Mouse (Mus musculus): ENCODE results near the gene 2200002D01Rik.
"Not testable (repeated sequence)": the region's sequence is repeated elsewhere in the genome, so short reads cannot be mapped to it uniquely, and the experiment has no call there.

Gene 2200002D01Rik

DNA sequence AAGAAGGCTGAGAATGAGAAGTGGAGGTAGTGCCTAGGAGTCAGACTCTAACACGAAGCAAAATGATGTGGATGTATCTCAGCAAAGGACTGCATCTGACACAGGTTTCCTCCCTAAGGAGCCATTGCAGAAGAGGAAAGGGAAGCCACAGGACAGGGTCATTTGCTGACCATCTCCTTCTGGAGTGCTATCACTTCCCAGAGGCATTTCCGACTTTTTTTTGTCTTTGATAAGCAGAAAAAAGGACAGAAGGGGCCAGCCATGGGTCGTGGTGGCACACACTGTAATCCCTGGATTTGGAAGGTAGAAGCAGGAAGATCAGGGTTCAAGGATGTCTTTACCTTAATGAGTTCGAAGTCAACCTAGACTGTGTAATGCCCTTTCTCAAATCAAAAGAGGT, 11.7 kb downstream of the 2200002D01Rik start:
- no peak for DNase-seq

DNA sequence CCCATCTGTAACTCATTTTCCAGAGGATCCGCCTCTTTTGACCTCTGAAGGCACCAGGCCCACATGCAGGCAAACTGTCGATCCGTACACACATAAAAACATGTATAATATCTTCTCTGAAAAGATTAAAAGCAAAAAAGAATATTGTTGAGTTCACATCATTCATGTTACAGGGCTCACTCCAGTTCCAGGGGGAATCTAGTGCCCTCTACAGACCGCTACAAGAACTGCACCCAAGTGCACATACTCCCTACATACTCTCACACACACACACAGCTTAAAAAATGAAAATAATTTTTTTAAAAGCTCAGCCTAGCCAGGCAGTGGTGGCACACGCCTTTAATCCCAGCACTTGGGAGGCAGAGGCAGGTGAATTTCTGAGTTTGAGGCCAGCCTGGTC, 13.6 kb downstream of the 2200002D01Rik start:
- DNase-seq = no peak

DNA sequence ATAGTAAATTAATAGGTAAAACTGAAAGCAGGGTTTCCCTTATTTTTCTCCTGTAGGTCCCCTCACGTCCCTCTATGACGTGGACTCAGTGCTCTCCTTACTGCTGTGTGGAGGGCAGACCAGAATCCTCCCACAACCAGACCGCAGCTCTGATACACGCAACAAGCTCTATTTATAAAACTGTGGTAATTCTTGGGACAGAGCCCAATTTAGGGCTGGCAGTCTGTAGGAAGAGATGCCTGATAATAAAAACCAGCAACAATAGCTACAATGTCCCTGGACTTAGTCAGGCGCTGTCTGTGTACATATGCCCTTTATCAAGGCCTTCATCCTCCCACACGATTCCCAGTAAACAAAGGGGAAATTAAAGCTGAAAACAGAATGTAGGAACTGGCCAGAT, 14.5 kb downstream of the 2200002D01Rik start:
- DNase-seq = no peak

DNA sequence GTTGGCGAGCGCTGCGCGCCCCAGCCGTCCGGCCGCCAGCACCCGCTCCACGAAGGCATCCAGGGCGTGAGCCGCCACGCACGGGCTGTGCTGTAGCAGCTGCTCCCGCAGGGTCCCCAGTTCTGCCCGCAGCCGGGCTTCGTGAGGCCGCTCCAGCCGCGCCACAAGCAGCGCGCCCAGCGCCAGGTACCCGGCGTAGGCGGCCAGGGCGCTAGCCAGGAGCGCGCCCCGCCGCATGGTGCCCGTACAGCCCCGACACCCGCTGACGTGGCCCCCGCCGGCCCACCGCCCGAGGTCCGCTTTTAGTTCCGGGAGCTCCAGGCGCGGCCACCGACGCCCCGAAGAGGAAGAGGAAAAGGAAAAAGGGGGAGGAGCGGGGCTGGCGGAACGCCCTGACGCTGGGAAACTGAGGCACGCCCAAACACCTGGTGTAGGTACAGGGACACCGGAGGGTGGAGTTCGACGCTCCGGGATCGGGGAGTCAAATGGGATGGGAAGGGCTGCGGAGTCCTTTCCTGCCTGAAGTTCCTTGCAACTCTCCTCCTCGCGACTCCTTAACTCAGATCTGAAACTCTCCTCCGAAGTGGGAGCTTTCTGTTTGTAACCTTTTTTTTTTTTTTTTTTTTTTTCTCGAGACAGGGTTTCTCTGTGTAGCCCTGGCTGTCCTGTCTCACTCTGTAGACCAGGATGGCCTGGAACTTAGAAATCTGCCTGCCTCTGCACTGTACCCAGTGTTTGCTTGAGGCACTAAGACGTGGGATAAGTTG, 15.8 kb downstream of the 2200002D01Rik start, which contains the start of gene Kcnk6:
TSS of gene Kcnk6 (minus strand) at position 269 of the 767 bp plus-strand sequence.
- no peak for DNase-seq

DNA sequence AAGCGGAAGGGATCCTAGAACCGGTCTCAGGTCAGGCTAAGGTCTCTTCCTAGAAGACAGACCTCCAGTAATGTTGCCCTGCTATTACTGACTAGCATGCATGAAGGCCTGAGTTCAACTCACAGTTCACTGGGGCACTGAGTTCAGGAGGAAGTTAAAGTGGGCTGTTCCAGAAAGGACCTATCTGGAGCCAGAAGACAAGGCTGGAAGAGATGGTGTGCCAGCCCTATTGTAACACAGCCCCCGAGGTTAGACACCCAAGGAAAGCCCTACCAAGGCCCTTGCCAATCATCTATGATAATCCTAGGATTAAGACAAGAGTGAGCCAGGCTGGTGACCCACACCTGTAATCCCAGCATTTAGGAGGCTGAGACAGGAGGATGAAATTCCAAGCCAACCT, 16.7 kb downstream of the 2200002D01Rik start:
- DNase-seq = no peak

DNA sequence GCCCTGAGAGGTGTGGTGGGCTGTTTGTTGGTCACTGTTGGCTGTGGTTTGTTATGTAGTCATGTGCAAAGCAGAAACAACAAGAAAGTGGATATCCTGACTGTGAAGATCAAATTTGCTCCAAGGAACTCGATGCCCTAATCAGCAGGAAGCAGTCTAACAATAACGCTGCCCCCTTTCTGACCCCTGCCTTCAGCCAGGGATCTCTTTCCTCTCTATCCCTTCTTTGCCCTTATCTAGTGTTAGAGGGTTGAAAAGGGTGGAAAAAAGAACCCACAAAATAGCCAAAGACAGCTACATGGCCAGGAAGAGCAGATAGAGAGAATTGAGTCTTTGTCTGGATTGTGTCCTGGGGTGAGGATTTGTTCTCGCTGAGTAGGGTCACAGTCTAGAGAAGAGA, 17.7 kb downstream of the 2200002D01Rik start:
- DNase-seq = no peak

DNA sequence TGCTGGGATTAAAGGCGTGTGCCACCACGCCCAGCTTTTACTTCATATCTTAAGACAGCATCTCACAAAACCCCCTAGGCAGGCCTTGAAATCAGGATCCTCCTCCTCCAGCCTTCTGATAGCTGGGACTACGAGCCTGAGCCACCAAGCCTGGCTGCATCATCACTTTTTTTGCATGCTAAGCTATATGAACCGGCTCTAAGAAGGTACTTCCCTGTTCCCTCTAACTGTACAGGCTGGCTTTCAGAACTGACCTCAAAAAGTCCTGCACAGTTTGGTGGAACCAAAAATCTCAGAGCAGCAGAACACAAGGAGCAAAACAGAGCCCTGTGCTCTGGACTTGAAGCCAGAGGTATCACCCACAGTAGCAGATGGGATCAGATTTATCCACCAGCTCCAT, 20.1 kb downstream of the 2200002D01Rik start:
- DNase-seq = no peak

DNA sequence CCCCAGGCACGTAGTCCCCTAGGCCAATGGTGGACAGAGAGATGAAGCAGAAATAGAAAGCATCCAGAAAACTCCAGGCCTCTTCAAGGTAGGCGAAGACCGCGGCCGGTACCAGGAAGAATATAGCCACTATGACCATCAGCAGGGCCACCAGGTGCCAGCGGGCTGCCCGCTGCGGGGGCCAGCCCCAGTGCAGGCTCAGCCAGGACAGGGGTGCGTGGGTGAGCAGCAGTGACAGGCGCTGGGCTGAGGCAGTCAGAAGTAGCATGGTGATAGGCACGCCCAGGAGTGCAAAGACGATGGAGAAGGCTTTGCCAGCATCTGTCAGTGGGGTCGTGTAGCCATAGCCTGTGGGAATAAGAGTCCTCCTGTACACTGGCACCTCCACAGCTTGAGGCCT, 22.7 kb downstream of the 2200002D01Rik start:
- DNase-seq = no peak

DNA sequence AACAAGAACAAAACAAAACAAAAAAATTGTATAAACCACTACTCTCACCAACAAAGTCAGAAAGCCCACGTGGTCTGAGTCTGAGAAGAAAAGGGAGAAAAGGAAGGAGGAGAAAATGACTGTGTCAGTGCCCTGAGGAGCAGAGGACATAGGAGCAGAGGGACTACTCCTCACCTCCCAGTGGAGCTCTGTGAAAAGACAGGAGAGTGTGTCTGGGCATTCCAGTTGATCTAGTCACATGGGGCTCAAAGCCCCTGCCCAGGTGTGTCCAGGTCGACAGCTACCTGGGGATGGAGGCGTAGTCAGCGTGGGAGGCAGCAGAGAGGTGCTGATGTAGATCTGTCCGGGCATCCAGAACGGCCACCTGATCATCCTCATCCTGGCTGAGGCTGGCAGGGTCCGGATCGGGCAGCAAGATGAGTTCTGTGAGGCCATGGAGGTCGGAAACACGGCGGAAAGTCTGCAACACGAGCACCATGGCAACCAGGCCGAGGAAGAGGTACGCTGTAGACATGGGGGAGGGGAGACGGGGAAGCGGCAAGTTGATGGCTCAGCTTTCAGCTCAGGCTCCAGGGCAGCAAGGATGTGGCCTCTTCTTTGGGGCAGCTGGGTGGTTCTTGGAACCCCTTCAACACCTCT, 23.4 kb downstream of the 2200002D01Rik start:
- no peak for DNase-seq

DNA sequence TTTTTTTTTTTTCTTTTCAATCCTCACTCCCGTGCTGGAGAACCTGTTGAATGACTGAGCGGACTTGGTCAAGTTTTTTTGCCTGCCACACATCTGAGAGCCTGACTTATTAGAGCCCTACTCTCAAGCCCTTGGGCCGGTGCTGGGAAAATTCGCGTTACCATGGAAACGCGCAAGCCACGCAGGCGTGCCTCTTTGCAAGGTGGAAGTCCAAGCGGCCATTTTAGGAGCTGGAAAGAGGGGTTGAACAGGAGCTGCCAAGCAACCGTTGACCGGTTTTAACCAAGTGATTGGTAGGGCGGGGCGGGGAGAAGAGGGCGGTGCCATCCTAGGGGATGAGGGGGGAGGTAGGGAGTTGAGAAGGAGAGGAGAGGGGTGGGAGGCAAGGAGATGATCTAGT, 33.4 kb downstream of the 2200002D01Rik start:
- no peak for DNase-seq

DNA sequence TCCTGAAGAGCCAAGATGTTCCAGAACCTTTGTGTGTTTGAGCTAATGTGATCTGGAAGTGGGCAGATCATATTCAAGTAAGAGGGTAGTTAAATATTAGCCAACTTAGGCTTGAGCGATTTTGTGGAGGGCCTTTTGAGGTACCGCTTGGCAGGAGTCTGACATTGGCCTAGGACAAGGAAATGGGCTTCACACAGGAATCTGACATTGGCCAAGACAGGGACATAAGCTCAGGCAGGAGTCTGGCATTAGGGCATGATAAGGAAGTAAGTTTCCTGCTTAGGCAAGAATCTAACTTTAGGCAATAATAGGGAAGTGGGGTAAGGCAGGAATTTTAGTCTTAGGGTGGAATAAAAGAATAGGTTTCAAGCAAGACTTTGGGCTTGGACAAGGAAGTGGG, 34.0 kb downstream of the 2200002D01Rik start:
- DNase-seq = no peak

DNA sequence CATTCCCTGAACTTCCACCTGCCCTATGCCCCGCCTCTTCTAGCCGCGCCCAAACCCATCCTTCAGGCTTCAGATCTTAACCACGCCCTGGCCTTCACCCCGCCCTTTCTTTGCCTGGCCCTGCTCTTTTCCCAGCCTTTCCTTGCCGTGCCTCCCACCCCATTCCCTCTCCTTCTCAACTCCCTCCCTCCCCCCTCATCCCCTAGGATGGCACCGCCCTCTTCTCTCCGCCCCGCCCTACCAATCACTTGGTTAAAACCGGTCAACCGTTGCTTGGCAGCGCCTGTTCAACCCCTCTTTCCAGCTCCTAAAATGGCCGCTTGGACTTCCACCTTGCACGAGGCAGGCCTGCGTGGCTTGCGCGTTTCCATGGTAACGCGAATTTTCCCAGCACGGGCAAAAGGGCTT, 34.6 kb downstream of the 2200002D01Rik start, which contains the start of gene Catsperg1:
TSS of gene Catsperg1 (minus strand) at position 361 of the 408 bp plus-strand sequence.
- DNase-seq = no peak

DNA sequence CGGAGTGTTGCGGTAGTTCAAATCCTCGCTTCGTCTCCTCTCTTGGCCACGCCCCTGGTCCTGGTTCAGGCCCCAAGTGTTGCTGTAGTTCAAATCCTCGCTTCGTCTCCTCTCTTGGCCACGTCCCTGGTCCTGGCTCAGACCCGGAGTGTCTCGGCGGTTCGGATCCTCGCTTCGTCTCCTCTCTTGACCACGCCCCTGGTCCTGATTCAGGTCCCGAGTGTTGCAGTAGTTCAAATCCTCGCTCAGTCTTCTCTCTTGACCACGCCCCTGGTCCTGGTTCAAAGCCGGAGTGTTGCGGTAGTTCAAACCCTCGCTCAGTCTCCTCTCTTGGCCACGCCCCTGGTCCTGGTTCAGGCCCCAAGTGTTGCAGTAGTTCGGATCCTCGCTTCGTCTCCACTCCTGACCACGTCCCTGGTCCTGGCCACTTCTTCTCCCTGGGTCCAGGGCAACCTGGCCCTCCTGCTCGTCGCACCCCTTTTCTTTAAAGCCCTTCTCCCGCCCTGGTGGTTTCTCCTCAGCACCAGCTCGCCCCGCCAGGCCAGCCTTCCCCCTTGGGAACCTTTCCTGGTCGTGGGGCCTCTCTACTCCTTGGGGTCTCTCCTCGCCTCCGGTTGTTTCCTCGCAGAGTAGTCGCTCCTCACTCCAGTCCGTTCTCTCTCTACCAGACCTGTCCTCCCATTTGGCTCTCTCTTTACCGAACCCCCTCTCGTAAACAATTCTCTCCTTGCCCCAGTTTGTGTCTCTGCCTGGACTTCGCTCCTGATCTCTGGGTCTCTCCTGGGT, 35.3 kb downstream of the 2200002D01Rik start:
- not testable (repeated sequence) for DNase-seq

DNA sequence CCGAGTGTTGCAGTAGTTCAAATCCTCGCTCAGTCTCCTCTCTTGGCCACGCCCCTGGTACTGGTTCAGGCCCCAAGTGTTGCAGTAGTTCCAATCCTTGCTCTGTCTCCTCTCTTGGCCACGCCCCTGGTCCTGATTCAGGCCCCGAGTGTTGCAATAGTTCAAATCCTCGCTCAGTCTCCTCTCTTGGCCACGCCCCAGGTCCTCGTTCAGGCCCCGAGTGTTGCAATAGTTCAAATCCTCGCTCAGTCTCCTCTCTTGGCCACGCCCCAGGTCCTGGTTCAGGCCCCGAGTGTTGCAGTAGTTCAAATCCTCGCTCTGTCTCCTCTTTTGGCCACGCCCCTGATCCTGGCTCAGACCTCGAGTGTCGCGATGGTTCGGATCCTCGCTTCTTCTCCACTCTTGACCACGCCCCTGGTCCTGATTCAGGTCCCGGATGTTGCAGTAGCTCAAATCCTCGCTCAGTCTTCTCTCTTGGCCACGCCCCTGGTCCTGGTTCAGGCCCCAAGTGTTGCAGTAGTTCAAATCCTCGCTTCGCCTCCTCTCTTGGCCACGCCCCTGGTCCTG, 36.0 kb downstream of the 2200002D01Rik start:
- DNase-seq = no peak

DNA sequence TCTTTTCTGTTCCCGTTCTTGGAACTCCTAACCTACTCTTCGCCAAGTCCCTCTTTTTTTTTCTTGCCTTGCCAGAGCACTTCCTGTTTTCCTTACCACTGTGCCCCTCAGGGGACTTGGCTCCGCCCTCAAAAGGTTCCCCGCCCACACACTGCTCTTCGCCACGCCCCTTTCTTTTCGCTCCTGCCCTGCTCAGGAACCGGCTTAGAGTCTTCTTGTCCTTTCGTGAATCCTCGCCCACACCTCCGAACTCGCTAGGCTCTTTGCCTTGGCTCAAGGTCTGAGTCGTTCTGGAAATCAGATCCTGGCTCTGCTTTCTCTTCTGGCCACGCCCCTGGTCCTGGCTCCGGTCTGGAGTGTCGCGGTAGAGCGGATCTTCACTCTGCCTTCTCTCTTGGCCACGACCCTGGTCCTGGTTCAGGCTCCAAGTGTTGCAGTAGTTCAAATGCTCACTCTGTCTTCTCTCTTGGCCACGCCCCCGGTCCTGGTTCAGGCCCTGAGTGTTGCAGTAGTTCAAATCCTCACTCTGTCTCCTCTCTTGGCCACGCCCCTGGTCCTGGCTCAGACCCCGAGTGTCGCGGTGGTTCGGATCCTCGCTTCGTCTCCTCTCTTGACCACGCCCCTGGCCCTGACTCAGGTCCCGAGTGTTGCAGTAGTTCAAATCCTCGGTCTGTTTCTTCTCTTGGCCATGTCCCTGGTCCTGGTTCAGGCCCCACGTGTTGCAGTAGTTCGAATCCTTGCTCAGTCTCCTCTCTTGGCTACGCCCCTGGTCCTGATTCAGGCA, 36.7 kb downstream of the 2200002D01Rik start:
- peak; percentile 56 for DNase-seq

DNA sequence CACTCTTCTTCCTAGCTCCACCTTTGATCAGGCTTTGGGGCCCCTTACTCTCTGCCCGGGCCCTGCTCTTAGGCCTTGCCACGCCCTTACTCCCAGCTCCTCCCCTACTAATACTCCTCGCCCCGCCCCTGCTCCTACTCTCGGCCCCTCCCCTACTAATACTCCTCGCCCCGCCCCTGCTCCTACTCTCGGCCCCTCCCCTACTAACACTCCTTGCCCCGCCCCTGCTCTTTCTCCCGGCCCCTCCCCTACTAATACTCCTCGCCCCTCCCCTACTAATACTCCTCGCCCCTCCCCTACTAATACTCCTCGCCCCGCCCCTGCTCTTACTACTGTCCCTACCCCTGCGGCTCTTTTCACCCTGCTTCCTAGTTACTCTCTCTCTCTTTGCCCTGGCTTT, 37.3 kb downstream of the 2200002D01Rik start:
- DNase-seq = not testable (repeated sequence)

DNA sequence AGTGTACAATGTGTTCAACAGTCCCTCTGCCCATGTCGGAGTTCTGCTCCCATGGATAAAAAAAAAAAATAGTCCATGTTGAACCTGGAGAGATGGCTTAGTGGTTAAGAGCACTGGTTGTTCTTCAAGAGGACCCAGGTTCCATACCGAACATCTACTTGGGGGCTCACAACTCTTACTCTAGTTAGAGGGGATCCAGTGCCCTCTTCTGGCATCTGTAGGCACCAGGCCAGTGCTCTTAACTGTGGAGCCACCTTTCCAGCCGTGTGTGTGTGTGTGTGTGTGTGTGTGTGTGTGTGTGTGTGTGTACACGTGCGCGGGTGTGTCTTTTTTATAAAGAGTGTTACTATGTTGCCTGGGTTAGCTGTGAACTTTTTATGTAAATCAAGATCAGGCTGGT, 45.7 kb downstream of the 2200002D01Rik start:
- no peak for DNase-seq

Measured in cerebellum, adult 9-10 months (tissue).